Mouse (Mus musculus) testis, adult 2 months (tissue): ENCODE measurements at regions not wholly inside any gene's neighbourhood (a gene's known extent, or its start where the extent isn't known, plus 50 kb on each side); places are given as distances from the start of the nearest gene placed in this dataset.

Experiments used
- CTCF ChIP-seq: fragments of 200-500 bp; IDR thresholded peaks from 2 replicates; pipeline ENCODE4 v1.5.1; 2012; ENCODE audit warnings: low read depth, mild to moderate bottlenecking, inconsistent platforms, low read length, moderate library complexity; ENCODE audit not compliant: control insufficient read depth, insufficient read depth, insufficient replicate concordance
- POLR2A ChIP-seq: fragments of 200-500 bp; IDR thresholded peaks from 2 replicates; pipeline ENCODE4 v1.6.1; 2012; ENCODE audit warnings: low read depth, mild to moderate bottlenecking, inconsistent platforms, low read length, moderate library complexity; ENCODE audit not compliant: control insufficient read depth

GRCm38 (mm10) chr10:96381664-96382063, 235.1 kb upstream of the Btg1 start:
- no peak for TF ChIP-seq CTCF
- TF ChIP-seq POLR2A: no peak
